Mouse (Mus musculus): ENCODE results near the gene Dicer1.

The Dicer1 gene

DNA sequence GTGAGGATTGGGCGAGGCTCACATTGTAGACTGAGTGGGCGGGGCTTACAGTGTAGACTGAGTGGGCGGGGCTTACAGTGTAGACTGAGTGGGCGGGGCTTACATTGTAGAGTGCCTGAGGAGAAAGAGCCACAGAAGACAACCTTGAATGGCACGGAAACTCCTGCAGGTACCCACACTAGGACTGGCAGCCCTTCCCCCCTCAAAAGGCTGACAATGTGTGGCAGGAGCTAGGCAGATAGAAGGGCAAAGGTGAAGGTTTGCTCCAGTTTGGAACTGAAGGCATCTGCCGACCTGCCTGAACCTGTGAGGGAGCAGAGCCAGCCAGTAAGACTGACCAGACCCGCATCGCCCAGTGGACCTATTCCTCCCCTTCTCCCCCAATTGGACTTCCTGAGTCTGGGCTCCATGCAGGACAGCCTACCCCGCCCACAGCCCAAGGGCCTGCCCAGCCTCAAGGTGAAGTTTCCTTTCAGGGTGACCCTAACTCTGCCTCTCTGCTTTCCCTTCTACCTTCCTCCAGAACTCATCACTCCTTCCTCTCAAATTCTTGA, 74.3 kb downstream of the Dicer1 start:
- no peak for DNase-seq

- DNase-seq, result no peak
Observed at GRCm38 (mm10) chr12:104676535-104677370, 75.0 kb downstream of the Dicer1 start.

GRCm38 (mm10) chr12:104672976-104673375, 78.8 kb downstream of the Dicer1 start:
- no peak for DNase-seq

GRCm38 (mm10) chr12:104672406-104672805, 79.3 kb downstream of the Dicer1 start:
- no peak for DNase-seq

DNA sequence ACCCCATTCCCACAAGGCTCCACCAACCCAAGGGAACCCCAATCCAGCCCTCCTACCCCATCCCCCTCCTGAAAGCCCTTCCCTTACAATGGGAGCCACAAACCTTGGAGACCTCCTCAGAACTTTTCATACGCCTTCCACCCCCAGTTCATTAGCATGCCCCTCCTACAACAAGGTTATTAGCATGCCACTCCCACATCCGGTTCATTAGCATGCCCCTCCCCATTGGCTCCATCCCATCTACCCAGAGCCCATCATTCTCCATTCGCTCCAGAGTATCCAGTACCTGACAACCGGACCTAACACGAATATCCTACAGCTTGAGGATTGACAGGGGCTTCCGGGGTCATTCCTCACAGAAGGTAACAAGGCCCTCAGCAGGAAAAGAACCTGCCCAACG, 83.9 kb downstream of the Dicer1 start:
- DNase-seq, result no peak

DNA sequence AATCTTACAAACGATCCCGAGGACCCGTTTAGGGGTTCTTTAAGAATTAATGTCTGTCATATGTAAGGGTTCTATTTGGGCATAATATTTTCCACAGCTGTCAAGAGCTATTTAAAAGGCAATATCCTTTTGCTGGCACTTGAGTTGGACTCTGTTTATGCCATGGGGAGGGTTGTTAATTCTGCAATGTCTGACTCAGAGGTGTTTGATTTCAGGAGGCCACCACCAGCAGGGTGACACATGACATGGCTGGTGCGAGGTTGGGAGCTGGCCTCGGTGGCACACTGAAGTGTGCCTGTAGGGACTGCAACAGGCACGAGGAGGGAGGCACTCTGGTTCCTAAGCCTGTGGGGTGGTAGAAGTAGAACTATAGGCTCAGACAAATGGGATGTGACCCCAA, 85.8 kb downstream of the Dicer1 start:
- no peak for DNase-seq

DNA sequence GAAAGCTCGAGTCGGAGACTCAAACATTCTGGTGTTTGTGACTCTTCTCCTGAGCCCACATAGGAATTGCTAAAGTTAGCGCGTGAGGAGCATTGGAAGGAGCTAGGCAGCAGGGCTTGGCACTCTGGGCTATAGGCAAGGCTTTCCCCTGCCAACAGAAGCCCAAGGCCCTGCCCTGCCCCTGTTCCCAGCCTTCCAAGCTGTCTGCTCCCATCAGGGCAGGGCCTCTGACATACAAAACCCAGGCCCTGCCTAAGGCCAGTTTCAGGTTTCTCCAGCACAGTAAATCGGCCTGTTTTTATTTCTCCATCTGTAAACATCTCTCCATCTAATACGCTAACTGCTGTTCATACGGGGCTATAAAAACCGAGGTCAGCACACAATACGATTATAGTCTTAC, 86.2 kb downstream of the Dicer1 start:
- DNase-seq, result no peak

DNA sequence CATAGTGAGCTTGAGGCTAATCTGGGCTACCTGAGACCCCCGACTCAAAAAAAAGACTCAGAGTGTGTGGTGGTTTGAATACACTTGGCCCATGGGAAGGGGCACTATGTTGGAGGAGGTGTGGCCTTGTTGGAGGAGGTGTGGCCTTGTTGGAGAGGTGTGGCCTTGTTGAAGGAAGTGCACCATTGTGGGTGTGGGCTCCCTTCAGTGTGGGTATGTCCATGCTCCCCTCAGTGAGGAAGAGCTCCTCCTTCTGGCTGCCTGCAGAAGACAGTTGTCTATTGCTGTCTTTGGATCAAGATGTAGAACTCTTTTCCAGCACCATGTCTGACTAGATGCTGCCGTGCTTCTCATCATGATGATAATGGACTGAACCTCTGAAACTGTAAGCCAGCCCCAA, 95.6 kb downstream of the Dicer1 start:
- no peak for DNase-seq

DNA sequence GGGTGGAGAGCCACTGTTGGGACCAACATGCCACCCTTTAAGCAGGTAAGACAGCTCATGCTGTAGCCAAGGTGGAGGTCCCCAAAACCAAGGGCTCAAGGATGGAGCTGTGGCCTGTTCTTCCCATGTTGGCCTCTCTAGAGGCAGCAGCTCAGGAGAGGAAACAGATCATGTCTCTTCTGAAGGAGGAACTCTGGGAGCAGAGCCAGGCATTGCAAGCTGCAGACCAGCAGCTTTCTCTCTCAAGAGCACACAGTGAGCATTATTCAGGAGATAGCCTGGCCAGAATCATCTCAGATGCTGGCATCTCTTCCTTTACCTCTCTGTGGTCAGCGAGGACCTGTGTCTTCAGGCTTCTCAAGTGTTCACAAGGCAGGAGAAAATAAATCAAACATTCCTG, 96.7 kb downstream of the Dicer1 start:
- no peak for DNase-seq

- DNase-seq, result no peak
Observed at GRCm38 (mm10) chr12:104652021-104652420, 99.7 kb downstream of the Dicer1 start.

GRCm38 (mm10) chr12:104651269-104651668, 100.5 kb downstream of the Dicer1 start:
- DNase-seq, result no peak

DNA sequence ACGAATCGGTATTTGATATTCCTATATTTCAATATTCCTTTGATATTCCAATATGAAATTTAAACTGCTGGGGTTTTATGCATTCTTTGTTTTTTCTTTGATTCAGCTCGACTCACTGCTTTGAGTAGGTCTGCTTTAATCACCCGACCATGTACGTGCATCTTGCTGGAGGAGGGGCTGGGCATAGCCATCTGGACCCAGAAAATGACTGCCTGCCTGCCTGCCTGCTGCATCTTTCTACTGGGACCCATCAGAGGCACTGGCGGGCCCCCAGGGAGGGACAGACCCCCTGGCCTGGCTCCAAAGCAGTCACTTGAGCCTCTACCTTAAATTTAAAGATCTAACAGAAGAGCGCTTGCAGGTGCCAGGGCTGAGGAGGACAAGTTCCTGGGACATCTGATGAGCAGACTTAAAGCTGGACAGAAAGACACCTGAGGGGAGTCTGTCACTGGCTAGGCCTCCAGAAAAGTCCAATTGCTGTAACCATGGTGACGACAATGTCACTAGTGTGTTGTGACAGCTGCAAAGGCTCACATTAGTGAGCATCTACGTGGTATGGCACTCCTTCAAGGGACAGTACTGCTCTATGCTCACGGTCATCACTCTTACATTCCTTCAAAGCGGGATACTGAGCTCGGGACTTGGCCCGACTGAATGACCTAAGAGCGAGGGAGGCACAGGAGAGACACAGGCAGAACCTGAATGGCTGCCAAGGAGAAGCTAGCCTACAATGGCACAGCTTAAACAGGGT, 101.1 kb downstream of the Dicer1 start:
- DNase-seq, result no peak

DNA sequence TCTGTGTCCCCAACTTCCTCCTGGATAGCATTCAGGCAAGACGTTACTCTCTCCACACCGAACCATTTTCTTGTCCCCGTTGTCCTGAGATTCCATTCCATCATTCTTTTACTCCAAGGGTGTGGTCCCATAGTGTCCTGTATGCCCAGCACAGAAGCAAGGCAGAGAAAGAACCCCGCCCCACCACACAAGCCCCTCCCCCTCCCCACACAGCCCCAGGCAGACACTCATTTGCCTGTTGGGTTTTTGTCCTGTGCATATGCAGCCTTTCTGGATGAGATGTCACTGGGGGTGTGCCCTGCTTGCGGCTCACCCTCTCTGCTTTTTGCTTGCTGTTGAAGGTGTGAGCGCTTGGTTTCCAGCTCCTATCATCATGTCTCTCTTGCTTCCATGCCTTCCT, 103.4 kb downstream of the Dicer1 start:
- DNase-seq, result no peak

DNA sequence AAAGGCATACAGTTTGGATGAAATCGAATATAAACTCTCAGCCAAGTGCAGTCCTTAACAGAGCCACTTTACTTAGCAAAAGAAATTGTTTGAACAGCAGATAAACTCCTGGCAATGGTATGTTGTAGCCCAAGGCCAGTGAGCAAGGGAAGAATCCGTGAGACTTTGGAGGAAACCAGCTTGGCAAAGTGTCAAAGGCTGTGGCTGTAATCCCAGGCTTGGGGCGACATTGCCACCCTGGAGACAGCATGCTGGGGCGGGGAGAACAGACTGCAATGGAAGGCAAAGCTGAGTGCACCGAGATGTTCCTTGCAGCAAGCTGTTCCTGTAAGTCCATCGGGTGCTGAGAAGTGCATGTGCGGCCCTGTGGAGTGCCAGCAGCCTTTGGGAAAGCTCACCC, 109.4 kb downstream of the Dicer1 start:
- no peak for DNase-seq

DNA sequence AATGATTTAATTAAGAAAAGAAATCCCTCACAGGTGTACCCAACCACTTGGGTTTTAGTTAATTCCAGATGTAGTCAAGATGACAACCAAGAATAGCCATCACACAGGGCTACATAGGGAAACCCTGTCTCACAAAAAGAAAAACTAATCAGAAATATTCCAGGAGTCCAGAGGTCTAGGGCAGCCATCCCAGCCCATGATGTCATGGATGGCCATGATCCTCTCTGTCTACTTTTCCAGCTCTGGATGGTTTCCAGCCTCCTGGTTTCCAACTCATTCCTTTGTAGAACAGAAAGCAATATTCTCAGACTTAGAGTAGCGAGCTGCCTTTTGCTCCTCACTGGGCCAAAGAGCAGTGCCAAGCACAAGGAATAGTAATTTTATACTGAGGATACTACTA, 110.8 kb downstream of the Dicer1 start:
- no peak for DNase-seq

DNA sequence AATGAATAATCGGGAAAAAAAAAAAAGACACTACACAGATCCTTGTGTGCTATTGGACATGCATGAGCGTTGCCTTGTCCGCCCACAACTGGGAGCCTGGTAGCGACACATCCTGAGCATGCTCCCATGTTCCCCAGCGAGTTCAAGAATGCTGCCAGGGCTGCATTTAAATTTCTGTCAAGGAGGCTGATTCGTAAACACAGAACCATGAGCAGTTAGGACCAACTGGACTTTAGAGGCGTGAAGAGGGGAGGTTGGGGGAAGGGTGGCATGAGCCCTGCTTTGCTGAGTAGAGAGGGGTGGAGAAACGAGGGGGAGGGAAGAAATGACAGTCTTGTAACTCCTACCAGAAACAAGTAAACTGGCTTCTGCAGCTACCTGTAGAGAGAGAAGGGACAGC, 113.6 kb downstream of the Dicer1 start:
- no peak for DNase-seq
